Mouse (Mus musculus): ENCODE results near the gene Olfr1324.

- TF ChIP-seq CTCF (IDR thresholded peaks at IDR 0.05; ENCODE audit: low read depth, low read length): no peak
- no peak for TF ChIP-seq GATA1 (IDR thresholded peaks at IDR 0.05; ENCODE audit: borderline replicate concordance, low read length)
Measured at GRCm38 (mm10) chrX:50428398-50428797, at the start of gene Olfr1324.
